Mouse (Mus musculus): ENCODE measurements around the gene Apobec4. TPM values are rescaled to one million over a fixed set of nuclear protein-coding genes. Genes with fewer than 3 reads are reported as not detected.

Gene Apobec4
- total and polyA plus RNA-seq, 3 experiments: 0.33 TPM; not detected in 2

DNA sequence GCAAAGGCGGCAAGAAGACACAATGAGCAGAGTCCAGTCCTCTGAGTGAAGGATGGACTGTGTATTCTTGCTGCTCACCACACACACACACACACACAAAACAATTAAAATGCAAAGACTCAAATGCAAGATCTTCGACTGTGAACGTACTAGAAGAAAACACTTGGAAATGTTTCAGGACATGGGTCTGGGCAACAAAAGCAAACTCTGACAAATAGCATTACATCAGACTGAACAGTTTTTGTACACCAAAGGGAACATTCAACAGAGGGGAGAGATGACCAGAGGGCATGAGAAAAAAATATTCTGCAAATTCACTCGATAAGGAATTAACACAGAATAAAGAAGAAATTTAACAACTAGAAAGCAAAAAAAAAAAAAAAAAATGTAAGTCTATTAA is 36.4 kb upstream of the Apobec4 start:
- Histone ChIP-seq H3K4me3 (ENCODE audit: low read depth, low read length) (no peak overlapping the region), H3K4me1 (ENCODE audit: insufficient read depth, low read depth, low read length) (no peaks in the 10 kb centered on the region), H3K9me3 (replicated peaks) (no peaks in the 10 kb centered on the region; the same call in 1 of the 2 replicates), H3K36me3 (replicated peaks) (no peaks in the 10 kb centered on the region), H3K27me3 (ENCODE audit: insufficient read depth, low read length) (peaks cover 3% of the 10 kb centered on the region; the same call in 1 of the 2 replicates)
- DNase-seq (ENCODE audit: low spot score) (no peak), ATAC-seq (ENCODE audit: extremely low read depth, insufficient number of reproducible peaks, low FRiP score, poor library complexity, severe bottlenecking) (no peak)
- TF ChIP-seq POLR2AphosphoS5 (IDR thresholded peaks at IDR 0.05; ENCODE audit: insufficient replicate concordance, low read depth, low read length) (no peak), GATA1 (IDR thresholded peaks at IDR 0.05; ENCODE audit: borderline replicate concordance, low read length) (no peak), CTCF (IDR thresholded peaks at IDR 0.05; ENCODE audit: low read depth, low read length) (no peak), TAL1 (conservative IDR thresholded peaks at IDR 0.05; ENCODE audit: low read depth, low read length) (no peak), GATA2 (IDR thresholded peaks at IDR 0.05; ENCODE audit: borderline replicate concordance, low read depth, low read length) (no peak)

DNA sequence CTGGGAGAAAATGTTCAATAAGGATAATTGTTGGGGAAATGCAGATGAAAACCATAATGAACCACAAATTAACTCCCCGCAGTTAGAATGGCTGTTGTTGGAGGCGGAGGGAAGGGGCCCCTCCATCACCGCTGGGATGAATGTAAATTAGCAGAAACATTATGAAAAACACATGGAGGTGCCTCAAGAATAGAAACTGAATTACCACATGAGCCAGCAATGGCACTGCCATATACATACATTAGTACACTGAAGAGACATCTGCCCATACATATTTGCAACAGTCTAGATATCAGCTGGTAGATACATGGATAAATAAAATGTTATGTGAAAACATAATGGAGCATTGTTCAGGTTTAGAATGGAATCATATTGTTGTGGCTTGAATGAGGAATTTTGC is 35.9 kb upstream of the Apobec4 start:
- Histone ChIP-seq H3K36me3 (replicated peaks) (no peaks in the 10 kb centered on the region), H3K9me3 (replicated peaks) (no peaks in the 10 kb centered on the region; the same call in 1 of the 2 replicates), H3K27me3 (ENCODE audit: insufficient read depth, low read length) (peaks cover 3% of the 10 kb centered on the region; the same call in 1 of the 2 replicates), H3K4me3 (ENCODE audit: low read depth, low read length) (no peak overlapping the region), H3K4me1 (ENCODE audit: insufficient read depth, low read depth, low read length) (no peaks in the 10 kb centered on the region)
- DNase-seq (ENCODE audit: low spot score) (no peak), ATAC-seq (ENCODE audit: extremely low read depth, insufficient number of reproducible peaks, low FRiP score, poor library complexity, severe bottlenecking) (no peak)
- no peak for TF ChIP-seq POLR2AphosphoS5 (IDR thresholded peaks at IDR 0.05; ENCODE audit: insufficient replicate concordance, low read depth, low read length)
- TF ChIP-seq GATA2 (IDR thresholded peaks at IDR 0.05; ENCODE audit: borderline replicate concordance, low read depth, low read length): no peak
- no peak for TF ChIP-seq GATA1 (IDR thresholded peaks at IDR 0.05; ENCODE audit: borderline replicate concordance, low read length)
- no peak for TF ChIP-seq CTCF (IDR thresholded peaks at IDR 0.05; ENCODE audit: low read depth, low read length)
- no peak for TF ChIP-seq TAL1 (conservative IDR thresholded peaks at IDR 0.05; ENCODE audit: low read depth, low read length)

DNA sequence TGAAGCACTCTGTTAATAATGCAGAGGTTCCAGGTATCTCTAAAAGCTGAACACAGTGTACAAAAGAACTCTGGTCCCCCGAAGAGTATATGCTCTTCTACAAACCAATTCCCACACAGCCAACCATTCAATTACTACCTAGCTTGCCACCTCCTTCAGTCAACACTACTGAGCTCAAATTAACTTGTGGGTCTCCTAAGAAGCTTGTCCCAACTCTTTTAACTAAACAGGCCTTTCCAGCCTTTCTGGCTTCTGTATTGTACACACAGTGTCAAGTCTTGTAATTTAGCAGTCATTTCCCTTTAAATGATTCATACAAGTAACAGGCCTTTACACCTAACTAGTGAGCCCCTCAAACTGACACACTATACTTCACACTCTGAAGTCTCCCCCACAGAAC is 33.0 kb upstream of the Apobec4 start:
- no peaks in the 10 kb centered on the region for H3K4me1 ChIP-seq (ENCODE audit: insufficient read depth, low read depth, low read length)
- no peak overlapping the region for H3K4me3 ChIP-seq (ENCODE audit: low read depth, low read length)
- H3K36me3 ChIP-seq (replicated peaks): no peaks in the 10 kb centered on the region
- H3K9me3 ChIP-seq (replicated peaks): no peaks in the 10 kb centered on the region; the same call in 1 of the 2 replicates
- no peak for DNase-seq (ENCODE audit: low spot score)
- ATAC-seq (ENCODE audit: extremely low read depth, insufficient number of reproducible peaks, low FRiP score, poor library complexity, severe bottlenecking): no peak
- H3K27me3 ChIP-seq (ENCODE audit: insufficient read depth, low read length): peaks cover 3% of the 10 kb centered on the region; the same call in 1 of the 2 replicates
- no peak for TF ChIP-seq TAL1 (conservative IDR thresholded peaks at IDR 0.05; ENCODE audit: low read depth, low read length)
- TF ChIP-seq GATA2 (IDR thresholded peaks at IDR 0.05; ENCODE audit: borderline replicate concordance, low read depth, low read length): no peak
- TF ChIP-seq CTCF (IDR thresholded peaks at IDR 0.05; ENCODE audit: low read depth, low read length): no peak
- no peak for TF ChIP-seq POLR2AphosphoS5 (IDR thresholded peaks at IDR 0.05; ENCODE audit: insufficient replicate concordance, low read depth, low read length)
- TF ChIP-seq GATA1 (IDR thresholded peaks at IDR 0.05; ENCODE audit: borderline replicate concordance, low read length): no peak

DNA sequence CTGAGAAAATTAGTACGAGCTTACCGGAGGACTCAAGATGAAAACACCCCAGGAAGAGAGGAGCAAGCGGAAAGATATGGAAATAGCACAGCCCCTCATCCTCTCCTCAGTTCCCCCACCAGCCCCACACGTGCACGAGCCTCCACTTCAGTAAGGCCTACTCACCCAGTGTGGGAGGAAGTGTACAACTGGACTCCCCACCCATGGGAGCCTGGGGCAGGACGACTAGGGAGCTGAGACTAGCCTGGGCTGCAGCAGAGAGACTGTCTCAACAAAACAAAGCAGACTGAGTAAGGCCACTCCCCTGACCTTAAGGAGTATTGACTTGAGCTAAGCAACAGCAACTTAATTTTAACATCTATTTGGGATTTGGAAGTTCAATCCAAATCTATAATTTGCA is 32.2 kb upstream of the Apobec4 start:
- no peaks in the 10 kb centered on the region for H3K4me1 ChIP-seq (ENCODE audit: insufficient read depth, low read depth, low read length)
- H3K27me3 ChIP-seq (ENCODE audit: insufficient read depth, low read length): peaks cover 3% of the 10 kb centered on the region; the same call in 1 of the 2 replicates
- ATAC-seq (ENCODE audit: extremely low read depth, insufficient number of reproducible peaks, low FRiP score, poor library complexity, severe bottlenecking): no peak
- no peaks in the 10 kb centered on the region for H3K36me3 ChIP-seq (replicated peaks)
- H3K4me3 ChIP-seq (ENCODE audit: low read depth, low read length): no peak overlapping the region
- H3K9me3 ChIP-seq (replicated peaks): no peaks in the 10 kb centered on the region
- TF ChIP-seq GATA1 (IDR thresholded peaks at IDR 0.05; ENCODE audit: borderline replicate concordance, low read length) (no peak), CTCF (IDR thresholded peaks at IDR 0.05; ENCODE audit: low read depth, low read length) (no peak), POLR2AphosphoS5 (IDR thresholded peaks at IDR 0.05; ENCODE audit: insufficient replicate concordance, low read depth, low read length) (no peak), GATA2 (IDR thresholded peaks at IDR 0.05; ENCODE audit: borderline replicate concordance, low read depth, low read length) (no peak), TAL1 (conservative IDR thresholded peaks at IDR 0.05; ENCODE audit: low read depth, low read length) (no peak)
- no peak for DNase-seq (ENCODE audit: low spot score)

DNA sequence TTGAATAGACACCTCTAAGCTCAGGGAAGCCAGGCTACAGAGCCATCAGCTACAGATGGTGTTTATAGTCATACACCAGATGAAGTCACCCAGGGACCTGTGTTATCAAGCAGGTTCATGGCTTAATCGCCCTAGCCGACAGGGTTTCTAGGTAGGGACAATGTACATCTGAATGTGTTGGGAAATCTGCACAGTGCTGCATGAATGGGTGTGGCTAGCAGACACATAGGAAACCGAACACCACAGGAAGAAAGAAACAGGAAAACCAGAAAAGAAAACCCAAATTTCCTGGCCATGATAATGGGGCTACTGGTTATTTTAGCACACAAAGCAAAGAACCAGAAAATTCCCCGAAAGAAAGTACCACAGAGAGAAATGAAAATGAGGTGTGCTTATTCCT is 29.4 kb upstream of the Apobec4 start:
- Histone ChIP-seq H3K9me3 (replicated peaks) (no peaks in the 10 kb centered on the region), H3K27me3 (ENCODE audit: insufficient read depth, low read length) (peaks cover 3% of the 10 kb centered on the region; the same call in 1 of the 2 replicates), H3K36me3 (replicated peaks) (no peaks in the 10 kb centered on the region), H3K4me3 (ENCODE audit: low read depth, low read length) (no peak overlapping the region), H3K4me1 (ENCODE audit: insufficient read depth, low read depth, low read length) (no peaks in the 10 kb centered on the region)
- DNase-seq (ENCODE audit: low spot score) (no peak), ATAC-seq (ENCODE audit: extremely low read depth, insufficient number of reproducible peaks, low FRiP score, poor library complexity, severe bottlenecking) (no peak)
- TF ChIP-seq TAL1 (conservative IDR thresholded peaks at IDR 0.05; ENCODE audit: low read depth, low read length) (no peak), CTCF (IDR thresholded peaks at IDR 0.05; ENCODE audit: low read depth, low read length) (no peak), GATA2 (IDR thresholded peaks at IDR 0.05; ENCODE audit: borderline replicate concordance, low read depth, low read length) (no peak), GATA1 (IDR thresholded peaks at IDR 0.05; ENCODE audit: borderline replicate concordance, low read length) (no peak), POLR2AphosphoS5 (IDR thresholded peaks at IDR 0.05; ENCODE audit: insufficient replicate concordance, low read depth, low read length) (no peak)

DNA sequence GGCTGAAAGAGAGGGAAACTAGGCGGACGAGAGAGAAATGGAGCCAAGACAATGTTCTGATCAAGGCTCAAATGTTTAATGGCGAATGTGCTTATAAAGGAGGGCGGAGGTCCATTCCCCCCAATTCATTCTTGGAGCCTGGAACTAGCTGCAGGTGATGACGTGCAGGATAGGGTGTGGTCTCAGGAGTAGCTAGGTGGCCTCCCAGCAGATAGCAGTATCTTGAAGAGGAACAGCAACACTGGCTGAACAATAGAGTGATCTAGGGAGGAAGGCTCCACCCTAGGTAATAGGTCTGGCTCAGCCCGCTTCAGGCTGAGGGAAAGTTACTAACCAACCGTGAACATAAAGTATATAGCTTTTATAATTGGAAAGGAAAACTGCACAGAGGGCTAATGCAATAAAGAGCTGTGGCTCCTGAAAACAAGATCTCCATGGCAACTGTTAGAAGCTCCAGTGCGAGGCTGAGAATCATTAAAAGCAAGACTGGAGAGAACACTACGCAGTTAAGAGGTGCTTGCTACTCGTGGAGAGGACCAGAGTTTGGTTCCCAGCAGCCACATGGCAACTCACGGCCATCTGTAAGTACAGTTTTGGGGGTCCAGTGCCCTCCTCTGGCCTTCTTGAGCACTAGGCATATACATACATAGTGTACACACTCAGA is 28.7 kb upstream of the Apobec4 start:
- no peak overlapping the region for H3K4me3 ChIP-seq (ENCODE audit: low read depth, low read length)
- H3K27me3 ChIP-seq (ENCODE audit: insufficient read depth, low read length): peaks cover 3% of the 10 kb centered on the region; the same call in 1 of the 2 replicates
- no peak for TF ChIP-seq GATA2 (IDR thresholded peaks at IDR 0.05; ENCODE audit: borderline replicate concordance, low read depth, low read length)
- no peak for TF ChIP-seq POLR2AphosphoS5 (IDR thresholded peaks at IDR 0.05; ENCODE audit: insufficient replicate concordance, low read depth, low read length)
- TF ChIP-seq TAL1 (conservative IDR thresholded peaks at IDR 0.05; ENCODE audit: low read depth, low read length): no peak
- no peak for TF ChIP-seq CTCF (IDR thresholded peaks at IDR 0.05; ENCODE audit: low read depth, low read length)
- TF ChIP-seq GATA1 (IDR thresholded peaks at IDR 0.05; ENCODE audit: borderline replicate concordance, low read length): no peak
- no peak for ATAC-seq (ENCODE audit: extremely low read depth, insufficient number of reproducible peaks, low FRiP score, poor library complexity, severe bottlenecking)
- H3K4me1 ChIP-seq (ENCODE audit: insufficient read depth, low read depth, low read length): no peaks in the 10 kb centered on the region
- DNase-seq (ENCODE audit: low spot score): no peak
- H3K36me3 ChIP-seq (replicated peaks): no peaks in the 10 kb centered on the region
- H3K9me3 ChIP-seq (replicated peaks): no peaks in the 10 kb centered on the region

Data from G1E (cell line).